Mouse (Mus musculus) liver, embryonic 14.5 days (tissue): ENCODE measurements around the gene Mbd6.

Experiments
- CTCF ChIP-seq: IDR thresholded peaks from 2 replicates; pipeline ENCODE4 v1.5.1; 2016; ENCODE audit warnings: antibody characterized with exemption, low read depth, control low read depth
- EP300 ChIP-seq: IDR thresholded peaks from 2 replicates; pipeline ENCODE4 v1.6.1; 2016; ENCODE audit warnings: antibody characterized with exemption, low read depth

- TF ChIP-seq CTCF (no peak), EP300 (no peak)
Measured at GRCm38 (mm10) chr10:127282620-127283215, 6.1 kb downstream of the Mbd6 start.
